Mouse (Mus musculus): ENCODE measurements around the gene Erbb3. TPM values are rescaled to one million over a fixed set of nuclear protein-coding genes. Genes with fewer than 3 reads are reported as not detected.

The Erbb3 gene
- 2.4 TPM for polyA plus RNA-seq (2014; fragmentation: Illumina TruSeq; extraction: RNeasy Lipid Tissue Mini Kit (QIAGEN cat#74804); ENCODE audit: low read depth, low replicate concordance)

GRCm38 (mm10) chr10:128589464-128590192, at the start of gene Erbb3:
Gene Erbb3, minus strand, starts transcription at chr10:128589652.

GRCm38 (mm10) chr10:128626311-128627310, 37.2 kb upstream of the Erbb3 start, which contains the start of gene Rps26:
Gene Rps26, minus strand, starts transcription at chr10:128626747.

GRCm38 (mm10) chr10:128565788-128566531, 23.5 kb downstream of the Erbb3 start, which contains the start of gene Pa2g4:
Gene Pa2g4, minus strand, starts transcription at chr10:128565987.

GRCm38 (mm10) chr10:128548947-128549681, 40.3 kb downstream of the Erbb3 start, which contains the start of gene Rpl41:
Gene Rpl41, minus strand, starts transcription at chr10:128549305.

GRCm38 (mm10) chr10:128547361-128548032, 42.0 kb downstream of the Erbb3 start, which contains the start of gene Zc3h10:
Gene Zc3h10, minus strand, starts transcription at chr10:128547774.

GRCm38 (mm10) chr10:128525671-128526308, 63.7 kb downstream of the Erbb3 start, which contains the start of gene Esyt1:
Gene Esyt1, minus strand, starts transcription at chr10:128525871.

Other genes with a start within 250 kb of the Erbb3 start
- gene Coq10a, start 220.7 kb downstream of the Erbb3 start, polyA plus RNA-seq (2014; fragmentation: Illumina TruSeq; extraction: RNeasy Lipid Tissue Mini Kit (QIAGEN cat#74804); ENCODE audit: low read depth, low replicate concordance) = 19.6 TPM
- gene Ankrd52, start 212.5 kb downstream of the Erbb3 start, polyA plus RNA-seq (2014; fragmentation: Illumina TruSeq; extraction: RNeasy Lipid Tissue Mini Kit (QIAGEN cat#74804); ENCODE audit: low read depth, low replicate concordance) = 14.8 TPM
- gene Slc39a5, start 188.4 kb downstream of the Erbb3 start, polyA plus RNA-seq (2014; fragmentation: Illumina TruSeq; extraction: RNeasy Lipid Tissue Mini Kit (QIAGEN cat#74804); ENCODE audit: low read depth, low replicate concordance) = not detected
- 32.8 TPM for gene Nabp2, start 178.2 kb downstream of the Erbb3 start, polyA plus RNA-seq (2014; fragmentation: Illumina TruSeq; extraction: RNeasy Lipid Tissue Mini Kit (QIAGEN cat#74804); ENCODE audit: low read depth, low replicate concordance)
- gene Rnf41, start 178.0 kb downstream of the Erbb3 start, polyA plus RNA-seq (2014; fragmentation: Illumina TruSeq; extraction: RNeasy Lipid Tissue Mini Kit (QIAGEN cat#74804); ENCODE audit: low read depth, low replicate concordance) = 13.8 TPM
- 50.5 TPM for gene Smarcc2, start 130.4 kb downstream of the Erbb3 start, polyA plus RNA-seq (2014; fragmentation: Illumina TruSeq; extraction: RNeasy Lipid Tissue Mini Kit (QIAGEN cat#74804); ENCODE audit: low read depth, low replicate concordance)
- 64.3 TPM for gene Myl6, start 95.5 kb downstream of the Erbb3 start, polyA plus RNA-seq (2014; fragmentation: Illumina TruSeq; extraction: RNeasy Lipid Tissue Mini Kit (QIAGEN cat#74804); ENCODE audit: low read depth, low replicate concordance)
- gene Myl6b, start 91.0 kb downstream of the Erbb3 start, polyA plus RNA-seq (2014; fragmentation: Illumina TruSeq; extraction: RNeasy Lipid Tissue Mini Kit (QIAGEN cat#74804); ENCODE audit: low read depth, low replicate concordance) = not detected
- 5.1 TPM for gene Esyt1, start 63.8 kb downstream of the Erbb3 start, polyA plus RNA-seq (2014; fragmentation: Illumina TruSeq; extraction: RNeasy Lipid Tissue Mini Kit (QIAGEN cat#74804); ENCODE audit: low read depth, low replicate concordance)
- gene Zc3h10, start 41.9 kb downstream of the Erbb3 start, polyA plus RNA-seq (2014; fragmentation: Illumina TruSeq; extraction: RNeasy Lipid Tissue Mini Kit (QIAGEN cat#74804); ENCODE audit: low read depth, low replicate concordance) = 0.82 TPM
- 12.5 TPM for gene Rpl41, start 40.3 kb downstream of the Erbb3 start, polyA plus RNA-seq (2014; fragmentation: Illumina TruSeq; extraction: RNeasy Lipid Tissue Mini Kit (QIAGEN cat#74804); ENCODE audit: low read depth, low replicate concordance)
- 91.8 TPM for gene Pa2g4, start 23.7 kb downstream of the Erbb3 start, polyA plus RNA-seq (2014; fragmentation: Illumina TruSeq; extraction: RNeasy Lipid Tissue Mini Kit (QIAGEN cat#74804); ENCODE audit: low read depth, low replicate concordance)
- gene Rps26, start 37.1 kb upstream of the Erbb3 start, polyA plus RNA-seq (2014; fragmentation: Illumina TruSeq; extraction: RNeasy Lipid Tissue Mini Kit (QIAGEN cat#74804); ENCODE audit: low read depth, low replicate concordance) = 12.2 TPM
- 1.5 TPM for gene Ikzf4, start 56.3 kb upstream of the Erbb3 start, polyA plus RNA-seq (2014; fragmentation: Illumina TruSeq; extraction: RNeasy Lipid Tissue Mini Kit (QIAGEN cat#74804); ENCODE audit: low read depth, low replicate concordance)
- 13.9 TPM for gene Suox, start 84.4 kb upstream of the Erbb3 start, polyA plus RNA-seq (2014; fragmentation: Illumina TruSeq; extraction: RNeasy Lipid Tissue Mini Kit (QIAGEN cat#74804); ENCODE audit: low read depth, low replicate concordance)
- 151 TPM for gene Rab5b, start 106.6 kb upstream of the Erbb3 start, polyA plus RNA-seq (2014; fragmentation: Illumina TruSeq; extraction: RNeasy Lipid Tissue Mini Kit (QIAGEN cat#74804); ENCODE audit: low read depth, low replicate concordance)
- not detected for gene Pmel, start 114.5 kb upstream of the Erbb3 start, polyA plus RNA-seq (2014; fragmentation: Illumina TruSeq; extraction: RNeasy Lipid Tissue Mini Kit (QIAGEN cat#74804); ENCODE audit: low read depth, low replicate concordance)
- 12.2 TPM for gene Cdk2, start 115.4 kb upstream of the Erbb3 start, polyA plus RNA-seq (2014; fragmentation: Illumina TruSeq; extraction: RNeasy Lipid Tissue Mini Kit (QIAGEN cat#74804); ENCODE audit: low read depth, low replicate concordance)
- 9.4 TPM for gene Dgka, start 155.2 kb upstream of the Erbb3 start, polyA plus RNA-seq (2014; fragmentation: Illumina TruSeq; extraction: RNeasy Lipid Tissue Mini Kit (QIAGEN cat#74804); ENCODE audit: low read depth, low replicate concordance)
- 0.93 TPM for gene Pym1, start 158.2 kb upstream of the Erbb3 start, polyA plus RNA-seq (2014; fragmentation: Illumina TruSeq; extraction: RNeasy Lipid Tissue Mini Kit (QIAGEN cat#74804); ENCODE audit: low read depth, low replicate concordance)
- 56.4 TPM for gene Mmp19, start 201.3 kb upstream of the Erbb3 start, polyA plus RNA-seq (2014; fragmentation: Illumina TruSeq; extraction: RNeasy Lipid Tissue Mini Kit (QIAGEN cat#74804); ENCODE audit: low read depth, low replicate concordance)
- gene Dnajc14, start 214.4 kb upstream of the Erbb3 start, polyA plus RNA-seq (2014; fragmentation: Illumina TruSeq; extraction: RNeasy Lipid Tissue Mini Kit (QIAGEN cat#74804); ENCODE audit: low read depth, low replicate concordance) = 46.9 TPM
- gene Tmem198b, start 214.7 kb upstream of the Erbb3 start, polyA plus RNA-seq (2014; fragmentation: Illumina TruSeq; extraction: RNeasy Lipid Tissue Mini Kit (QIAGEN cat#74804); ENCODE audit: low read depth, low replicate concordance) = 4.3 TPM
- 390 TPM for gene Sarnp, start 227.7 kb upstream of the Erbb3 start, polyA plus RNA-seq (2014; fragmentation: Illumina TruSeq; extraction: RNeasy Lipid Tissue Mini Kit (QIAGEN cat#74804); ENCODE audit: low read depth, low replicate concordance)
- gene Ormdl2, start 232.0 kb upstream of the Erbb3 start, polyA plus RNA-seq (2014; fragmentation: Illumina TruSeq; extraction: RNeasy Lipid Tissue Mini Kit (QIAGEN cat#74804); ENCODE audit: low read depth, low replicate concordance) = 145 TPM